In the genomic region with DNA sequence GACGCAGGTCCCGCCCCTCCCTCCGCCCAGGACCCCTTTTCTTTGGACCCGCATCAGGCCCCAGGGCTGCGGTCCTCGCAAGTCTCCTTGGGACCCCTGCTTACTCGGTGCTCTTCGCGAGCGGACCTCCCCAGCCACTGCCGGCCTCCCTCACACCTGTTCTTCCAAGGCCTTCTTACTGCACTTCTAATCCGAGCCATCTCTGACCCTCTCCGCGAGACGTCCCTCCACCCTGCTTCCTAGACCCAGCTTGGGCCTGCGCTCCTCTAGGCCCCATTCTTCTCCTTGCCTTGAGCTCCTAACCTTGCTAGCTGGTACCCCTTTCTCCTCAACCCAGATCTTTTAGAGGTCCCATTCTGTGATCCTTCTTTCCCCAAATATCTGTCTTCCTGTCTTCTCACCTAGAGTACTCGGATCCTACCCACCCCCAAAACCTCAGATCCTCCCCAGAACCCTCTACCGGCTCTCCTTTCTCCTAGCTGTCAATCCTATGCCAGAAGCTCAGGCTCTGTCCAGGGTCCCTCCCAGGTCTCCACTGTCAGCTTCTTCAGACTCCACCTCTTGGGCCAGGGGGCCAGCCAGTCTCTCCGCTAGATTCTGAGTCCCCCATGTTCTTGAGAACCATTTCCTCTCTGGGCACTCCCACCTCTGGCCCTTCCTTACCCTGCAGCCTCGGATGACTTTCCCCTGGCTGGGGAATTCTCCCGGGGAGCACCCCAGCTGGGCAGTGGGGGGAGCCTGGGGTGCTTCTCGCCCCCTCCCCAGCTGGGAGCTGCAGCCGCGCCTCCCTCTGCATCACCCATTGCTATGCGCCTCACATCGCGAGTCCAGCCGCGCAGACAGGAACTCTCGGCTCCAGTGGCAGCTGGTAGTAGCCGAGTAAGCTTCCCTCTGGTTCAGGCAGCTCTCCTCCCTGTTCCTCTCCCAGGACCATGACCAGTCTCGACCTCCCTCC, we compare ENCODE assay signal across 8 mouse cellular contexts. TPM values are rescaled to one million over a fixed set of nuclear protein-coding genes. Genes with fewer than 3 reads are reported as not detected.
DNase-seq lines count a peak whose midpoint lies in the region; ATAC-seq and TF ChIP-seq lines count a peak whose summit lies in the region.

No protein-coding gene starts in this region.

- no peak for TF ChIP-seq CTCF in lung, embryonic 14.5 days (IDR thresholded peaks at IDR 0.05; ENCODE audit: low read depth)

- H3K27ac ChIP-seq in lung, embryonic 14.5 days (ENCODE audit: low read depth) = no peak overlapping the region
- H3K27ac ChIP-seq in hindbrain, embryonic 16.5 days (ENCODE audit: low read depth, low read length) = peak overlapping the region; percentile 99

- peaks cover 57% of the 10 kb centered on the region for H3K27me3 ChIP-seq in lung, embryonic 14.5 days (ENCODE audit: insufficient read depth, low read length)
- no peaks in the 10 kb centered on the region for H3K27me3 ChIP-seq in hindbrain, embryonic 16.5 days (replicated peaks; ENCODE audit: control insufficient read depth, insufficient read depth, low read length)

- 4% methylated on average over 32 of the region's 32 CpGs for WGBS in lung, embryonic 14.5 days
- WGBS in hindbrain, embryonic 16.5 days = 2% methylated on average over 32 of the region's 32 CpGs

- H3K4me2 ChIP-seq in lung, embryonic 14.5 days = peak overlapping the region; percentile 76
- H3K4me2 ChIP-seq in hindbrain, embryonic 16.5 days (ENCODE audit: low read length) = peak overlapping the region; percentile 85

- H3K9me3 ChIP-seq in lung, embryonic 14.5 days (ENCODE audit: low read depth, low read length) = no peaks in the 10 kb centered on the region
- no peaks in the 10 kb centered on the region for H3K9me3 ChIP-seq in hindbrain, embryonic 16.5 days (ENCODE audit: control insufficient read depth, low read length)

- H3K36me3 ChIP-seq in lung, embryonic 14.5 days (ENCODE audit: insufficient read depth) = no peaks in the 10 kb centered on the region
- no peaks in the 10 kb centered on the region for H3K36me3 ChIP-seq in hindbrain, embryonic 16.5 days (ENCODE audit: control insufficient read depth, insufficient read depth, low read length)

- no peaks in the 10 kb centered on the region for H3K4me1 ChIP-seq in lung, embryonic 14.5 days (ENCODE audit: insufficient read depth)
- H3K4me1 ChIP-seq in hindbrain, embryonic 16.5 days (ENCODE audit: control insufficient read depth, insufficient read depth, low read depth, low read length) = peaks cover 32% of the 10 kb centered on the region

- DNase-seq in lung, embryonic 14.5 days = no peak
- DNase-seq in lung, postnatal 25 days (ENCODE audit: low spot score) = no peak
- DNase-seq in embryo, embryonic 11 days = peak; percentile 45
- DNase-seq in neural tube, embryonic 10.5 days (ENCODE audit: extremely low spot score, low spot score) = peak; percentile 41
- no peak for DNase-seq in Muller cell, postnatal 12 days (ENCODE audit: inconsistent ontology term)
- no peak for DNase-seq in lung, postnatal 10 days
- no peak for DNase-seq in thymus, postnatal 10 days (ENCODE audit: low spot score in 2 of 2)

- ATAC-seq in lung, embryonic 14.5 days (ENCODE audit: insufficient read depth) = no peak
- ATAC-seq in hindbrain, embryonic 16.5 days = peak; percentile 37

- peak overlapping the region; percentile 45 for H3K4me3 ChIP-seq in lung, embryonic 14.5 days (ENCODE audit: low read depth, low read length)
- H3K4me3 ChIP-seq in hindbrain, embryonic 16.5 days (ENCODE audit: low read length) = peak overlapping the region; percentile 80

- H3K9ac ChIP-seq in lung, embryonic 14.5 days = peak overlapping the region; percentile 47; the same call in 1 of the 2 replicates
- peak overlapping the region; percentile 99 for H3K9ac ChIP-seq in hindbrain, embryonic 16.5 days (ENCODE audit: low read depth, low read length)

RNA-seq across cellular contexts. Expression of a gene that starts 1.0 kb away (rescaled TPM):
- 1.5 TPM in 2 replicates for polyA plus RNA-seq in lung, embryonic 14.5 days (2014; fragmentation: Nextera tagmentation; extraction: Ambion mirVana)
- 12.4 and 12.6 TPM in 2 replicates for polyA plus RNA-seq in hindbrain, embryonic 16.5 days (2015; fragmentation: Nextera tagmentation; extraction: Ambion mirVana)

RNA-seq across cellular contexts. Expression of a gene that starts 35.4 kb away (rescaled TPM):
- 0.28 TPM in 1 of 2 replicates, not detected in the other for polyA plus RNA-seq in lung, embryonic 14.5 days (2014; fragmentation: Nextera tagmentation; extraction: Ambion mirVana)
- polyA plus RNA-seq in hindbrain, embryonic 16.5 days (2015; fragmentation: Nextera tagmentation; extraction: Ambion mirVana) = 3.1 and 3.9 TPM in 2 replicates

RNA-seq across cellular contexts. Expression of a gene that starts 38.0 kb away (rescaled TPM):
- 82.7 and 87.6 TPM in 2 replicates for polyA plus RNA-seq in lung, embryonic 14.5 days (2014; fragmentation: Nextera tagmentation; extraction: Ambion mirVana)
- 42.5 and 46.2 TPM in 2 replicates for polyA plus RNA-seq in hindbrain, embryonic 16.5 days (2015; fragmentation: Nextera tagmentation; extraction: Ambion mirVana)

RNA-seq across cellular contexts. Expression of a gene that starts 44.2 kb away (rescaled TPM):
- polyA plus RNA-seq in lung, embryonic 14.5 days (2014; fragmentation: Nextera tagmentation; extraction: Ambion mirVana) = 0.71 and 1.2 TPM in 2 replicates
- polyA plus RNA-seq in hindbrain, embryonic 16.5 days (2015; fragmentation: Nextera tagmentation; extraction: Ambion mirVana) = 3.6 and 3.8 TPM in 2 replicates

RNA-seq across cellular contexts. Expression of a gene that starts 45.9 kb away (rescaled TPM):
- polyA plus RNA-seq in lung, embryonic 14.5 days (2014; fragmentation: Nextera tagmentation; extraction: Ambion mirVana) = 2.0 and 2.9 TPM in 2 replicates
- polyA plus RNA-seq in hindbrain, embryonic 16.5 days (2015; fragmentation: Nextera tagmentation; extraction: Ambion mirVana) = 74.8 and 75.6 TPM in 2 replicates

Comparison
In these comparisons a context has a peak if more than half of its experiments do, and no peak if none do; other contexts are left out.
1. DNase-seq: peak in embryo, embryonic 11 days (single experiment) and neural tube, embryonic 10.5 days (single experiment); none in lung, embryonic 14.5 days (single experiment), lung, postnatal 25 days (single experiment), Muller cell, postnatal 12 days (single experiment), lung, postnatal 10 days (single experiment) and thymus, postnatal 10 days (0 of 2).